Mouse (Mus musculus) olfactory bulb, adult 2 months (tissue): ENCODE results near the gene Pdzrn3. TPM values are rescaled to one million over a fixed set of nuclear protein-coding genes. Genes with fewer than 3 reads are reported as not detected.

Experiments
- H3K27ac ChIP-seq: fragments of 200-500 bp; 2 replicates; pipeline ENCODE4 v1.5.1; 2012; ENCODE audit warnings: low read depth, low read length; ENCODE audit not compliant: insufficient read depth
- H3K4me1 ChIP-seq: fragments of 200-500 bp; 2 replicates; pipeline ENCODE4 v1.6.1; 2012; ENCODE audit warnings: low read length; ENCODE audit not compliant: control insufficient read depth, insufficient read depth
- H3K4me3 ChIP-seq: fragments of 200-500 bp; 2 replicates; pipeline ENCODE4 v1.5.1; 2012; ENCODE audit warnings: mild to moderate bottlenecking, low read depth, low read length, moderate library complexity; ENCODE audit not compliant: insufficient read depth
- CTCF ChIP-seq: fragments of 200-500 bp; IDR thresholded peaks from 2 replicates; pipeline ENCODE4 v1.5.1; 2012; ENCODE audit warnings: low read depth, mild to moderate bottlenecking, low read length, moderate library complexity; ENCODE audit not compliant: insufficient read depth
- POLR2A ChIP-seq: fragments of 200-500 bp; IDR thresholded peaks from 2 replicates; pipeline ENCODE4 v1.6.1; 2012; ENCODE audit warnings: mild to moderate bottlenecking, low read depth, low read length, moderate library complexity; ENCODE audit not compliant: insufficient read depth
- WGBS: fragments of 180-500 bp; shearing (Covaris S2); methylation state at CpG from one replicate; pipeline ENCODE4 v1.1.7; 2018; 5-methylcytosine and 5-hydroxymethylcytosine counted together
- polyA plus RNA-seq: library from polyadenylated mRNA; stranded (reverse); fragments of >200 nt; gene quantifications from 2 replicates; pipeline ENCODE4 v1.2.4, GENCODE M21; 2012; ENCODE audit warnings: low replicate concordance; ENCODE audit not compliant: missing spikeins, insufficient read depth, insufficient read length

The Pdzrn3 gene
- polyA plus RNA-seq, 1 experiment: not detected

DNA sequence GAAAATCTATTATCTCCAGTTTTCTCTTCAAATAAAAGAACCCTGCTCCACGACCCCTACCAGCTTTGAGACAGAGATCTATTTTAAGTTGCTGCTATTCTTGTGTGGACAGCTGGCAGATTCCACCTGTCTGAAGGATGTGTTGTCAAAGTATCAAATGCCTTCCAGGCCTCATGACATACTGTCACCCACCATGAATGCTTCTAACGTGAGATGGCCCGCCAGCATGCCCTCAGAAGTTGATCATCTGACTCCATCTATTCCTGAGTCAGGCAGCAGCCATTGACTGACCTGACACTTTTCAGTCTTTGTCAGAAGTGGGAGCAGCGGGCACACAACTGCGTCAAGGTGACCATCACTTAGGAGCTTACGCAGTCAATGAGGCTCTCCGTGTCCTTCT is 37.6 kb downstream of the Pdzrn3 start:
- Histone ChIP-seq H3K4me1 (no peaks in the 10 kb centered on the region), H3K27ac (no peak overlapping the region), H3K4me3 (no peak overlapping the region)
- 94% methylated on average over 7 of the region's 7 CpGs for WGBS
- TF ChIP-seq POLR2A (no peak), CTCF (no peak)

DNA sequence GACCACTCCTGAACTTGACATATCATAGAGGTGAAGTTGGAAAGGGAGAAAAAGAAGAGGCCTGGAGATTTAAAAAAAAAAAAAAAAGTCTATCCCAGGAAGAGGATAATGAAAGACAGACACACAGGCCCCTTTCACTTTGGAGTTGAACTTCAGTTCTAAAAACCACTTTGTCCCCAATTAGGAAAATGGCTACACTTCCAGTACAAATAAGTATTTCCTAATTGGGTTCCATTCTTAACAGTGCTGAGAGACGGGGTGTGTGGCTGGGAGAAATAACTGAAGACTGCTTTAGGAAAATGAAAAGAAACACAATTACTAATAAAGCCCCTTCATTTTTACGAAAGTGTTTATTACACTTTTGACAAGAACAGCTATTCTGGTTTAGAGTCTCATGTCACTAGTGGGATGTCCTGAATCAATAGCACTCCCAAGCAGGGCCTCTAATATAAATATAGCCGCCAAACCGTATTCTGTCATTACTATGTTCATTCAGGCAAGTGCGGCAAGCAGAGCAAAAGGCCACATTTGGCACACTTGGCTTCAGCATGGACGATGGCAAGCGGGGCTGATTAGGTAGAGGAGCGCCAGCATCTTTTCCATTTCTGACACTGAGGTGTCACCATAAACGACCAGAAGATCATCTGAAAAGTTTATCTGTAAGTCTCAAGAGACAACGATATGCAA is 39.7 kb downstream of the Pdzrn3 start:
- Histone ChIP-seq H3K4me3 (no peak overlapping the region), H3K27ac (no peak overlapping the region), H3K4me1 (no peaks in the 10 kb centered on the region)
- WGBS: 76% methylated on average over 10 of the region's 10 CpGs
- no peak for TF ChIP-seq CTCF
- no peak for TF ChIP-seq POLR2A

DNA sequence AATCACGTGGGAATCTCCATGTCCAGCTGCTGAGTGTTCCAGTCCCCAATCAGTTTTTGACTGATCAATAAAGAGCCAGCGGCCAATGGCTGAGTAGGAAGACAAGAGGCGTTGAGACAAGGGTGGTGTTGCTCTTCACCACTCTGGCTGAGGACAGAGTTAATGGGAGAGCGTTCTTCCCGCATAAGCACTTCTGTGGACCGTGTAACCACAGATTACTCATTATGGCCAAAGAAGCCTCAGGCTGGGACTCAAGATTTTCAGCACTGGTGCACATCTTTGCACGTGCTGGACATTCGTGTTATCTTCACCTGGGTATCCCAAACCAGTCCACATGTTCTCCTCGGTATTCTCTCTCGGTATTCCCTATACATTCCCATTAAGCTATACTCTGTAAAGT is 41.0 kb downstream of the Pdzrn3 start:
- Histone ChIP-seq H3K4me1 (no peaks in the 10 kb centered on the region), H3K4me3 (no peak overlapping the region), H3K27ac (no peak overlapping the region)
- 91% methylated on average over 10 of the region's 10 CpGs for WGBS
- TF ChIP-seq CTCF (no peak), POLR2A (no peak)

DNA sequence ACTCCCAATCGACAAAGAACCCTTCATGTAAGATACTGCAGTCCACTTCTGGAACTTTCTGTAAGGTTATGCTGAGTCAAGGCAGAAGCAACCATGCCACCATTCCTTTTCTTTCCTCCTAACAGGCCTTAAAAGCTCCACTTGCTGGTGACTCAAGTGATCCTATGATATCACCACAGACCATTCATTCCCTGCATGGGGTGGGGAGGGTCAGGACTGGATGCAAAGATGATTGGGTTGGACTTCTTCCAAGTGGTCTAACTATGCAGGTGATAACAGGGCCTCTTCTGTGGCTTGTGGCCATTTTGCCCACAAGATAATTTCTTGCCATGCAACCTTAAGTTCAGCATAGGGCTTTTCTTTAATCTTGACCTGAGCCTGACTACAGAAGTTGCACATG is 42.0 kb downstream of the Pdzrn3 start:
- TF ChIP-seq POLR2A (no peak), CTCF (no peak)
- WGBS: 93% methylated on average over 1 of the region's 1 CpGs
- no peak overlapping the region for H3K27ac ChIP-seq
- no peak overlapping the region for H3K4me3 ChIP-seq
- no peaks in the 10 kb centered on the region for H3K4me1 ChIP-seq

DNA sequence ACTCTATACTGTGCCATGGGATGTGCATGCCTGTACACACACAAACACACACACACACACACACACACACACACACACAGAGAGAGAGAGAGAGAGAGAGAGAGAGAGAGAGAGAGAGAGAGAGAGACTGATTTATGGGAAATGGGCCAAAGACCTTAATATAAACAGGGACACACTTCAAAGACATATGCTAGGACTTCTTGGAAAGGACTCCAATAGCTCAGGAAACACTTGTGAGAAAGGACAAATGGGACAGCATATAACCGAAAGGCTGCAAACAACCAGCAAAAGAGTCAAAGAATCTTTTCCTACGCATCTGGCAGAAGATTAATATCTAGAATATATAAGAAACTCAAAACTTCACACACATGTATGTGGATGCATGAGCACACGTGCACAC is 43.2 kb downstream of the Pdzrn3 start:
- TF ChIP-seq POLR2A (no peak), CTCF (no peak)
- no peaks in the 10 kb centered on the region for H3K4me1 ChIP-seq
- 98% methylated on average over 3 of the region's 3 CpGs for WGBS
- H3K4me3 ChIP-seq: no peak overlapping the region
- no peak overlapping the region for H3K27ac ChIP-seq

DNA sequence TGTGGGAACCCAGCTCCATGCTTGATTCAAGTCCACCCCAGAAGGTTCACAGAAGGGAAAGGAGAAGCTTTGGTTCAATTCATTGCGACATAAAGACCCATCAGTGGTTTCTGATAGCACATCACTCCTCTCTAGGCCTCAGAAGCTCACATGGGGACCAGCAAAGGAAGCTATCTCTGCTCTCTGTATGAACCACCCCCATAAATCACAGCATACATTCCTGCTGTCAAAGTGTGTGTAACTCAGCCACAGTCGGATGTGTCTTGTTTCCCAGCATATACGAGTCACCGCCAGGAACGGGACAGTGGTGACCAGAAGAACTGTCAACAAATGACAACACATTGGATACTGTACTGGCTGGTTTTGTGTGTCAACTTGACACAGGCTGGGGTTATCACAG is 47.3 kb downstream of the Pdzrn3 start:
- TF ChIP-seq CTCF (no peak), POLR2A (no peak)
- WGBS: 96% methylated on average over 5 of the region's 5 CpGs
- Histone ChIP-seq H3K4me3 (no peak overlapping the region), H3K4me1 (0 out of 2 replicates have a peak, but pooled peaks cover 2% of the 10 kb centered on the region), H3K27ac (no peak overlapping the region)

DNA sequence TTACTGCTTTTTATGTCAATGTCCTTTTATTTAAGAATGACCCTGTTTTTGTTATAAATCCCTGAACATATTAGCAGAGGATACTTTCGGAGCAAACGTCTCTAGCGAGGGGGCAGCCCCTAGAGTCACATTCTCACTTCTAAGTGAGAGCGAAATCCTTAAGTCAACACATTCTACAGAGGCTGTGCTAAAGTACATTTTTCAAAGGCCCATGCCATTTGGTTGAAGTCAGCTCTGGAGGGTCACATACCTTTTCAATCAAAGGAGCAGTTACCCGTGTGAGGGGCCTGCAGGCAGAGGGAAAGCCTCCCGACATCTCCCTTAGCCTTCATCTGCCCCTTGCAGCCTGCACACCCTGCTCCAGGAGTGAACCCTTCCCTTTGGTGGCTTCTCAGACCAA is 48.2 kb downstream of the Pdzrn3 start:
- 0 out of 2 replicates have a peak, but pooled peaks cover 2% of the 10 kb centered on the region for H3K4me1 ChIP-seq
- 88% methylated on average over 6 of the region's 6 CpGs for WGBS
- no peak overlapping the region for H3K4me3 ChIP-seq
- no peak overlapping the region for H3K27ac ChIP-seq
- no peak for TF ChIP-seq CTCF
- no peak for TF ChIP-seq POLR2A

DNA sequence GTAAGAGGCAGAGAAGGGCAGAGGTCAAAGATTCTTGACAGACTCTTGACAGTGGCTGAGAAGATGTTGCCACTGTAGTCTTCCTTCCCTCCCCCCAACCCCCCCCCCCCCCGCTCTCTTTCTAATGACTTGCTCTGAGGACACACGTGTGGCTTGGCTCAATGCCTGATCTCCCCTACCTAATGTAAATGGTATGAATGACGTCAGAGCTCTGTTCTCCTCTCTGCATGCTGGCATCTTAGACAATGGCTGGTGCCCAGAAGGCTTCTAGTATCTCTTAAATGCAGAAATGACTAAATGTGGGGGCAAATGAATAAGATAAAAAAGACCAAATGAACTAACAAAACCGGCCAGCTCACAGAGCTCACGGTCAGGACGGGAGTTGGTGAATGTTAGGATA is 49.2 kb downstream of the Pdzrn3 start:
- 42% methylated on average over 6 of the region's 6 CpGs for WGBS
- TF ChIP-seq POLR2A (no peak), CTCF (no peak)
- Histone ChIP-seq H3K4me3 (no peak overlapping the region), H3K4me1 (0 out of 2 replicates have a peak, but pooled peaks cover 2% of the 10 kb centered on the region), H3K27ac (no peak overlapping the region)

DNA sequence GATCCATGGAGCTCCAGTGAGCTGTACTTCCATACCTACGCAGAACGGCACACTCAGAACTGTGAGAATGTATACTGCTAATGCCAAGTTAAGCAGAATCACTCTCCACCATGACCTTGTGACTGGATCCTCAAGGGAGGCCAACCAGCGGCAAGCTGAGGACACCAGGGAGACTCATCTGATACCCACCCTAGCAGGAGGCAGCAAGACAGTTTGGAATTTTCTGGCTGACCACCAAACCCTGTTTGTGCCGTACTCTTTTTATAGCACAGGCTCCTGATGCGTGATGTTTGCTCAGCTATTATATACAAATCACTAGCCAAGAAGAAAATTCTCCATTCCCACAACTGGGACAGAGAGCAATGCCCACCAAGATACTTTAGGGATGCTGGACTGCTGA is 50.0 kb downstream of the Pdzrn3 start:
- TF ChIP-seq POLR2A: no peak
- TF ChIP-seq CTCF: no peak
- no peak overlapping the region for H3K27ac ChIP-seq
- 0 out of 2 replicates have a peak, but pooled peaks cover 2% of the 10 kb centered on the region for H3K4me1 ChIP-seq
- WGBS: 72% methylated on average over 5 of the region's 5 CpGs
- H3K4me3 ChIP-seq: no peak overlapping the region

DNA sequence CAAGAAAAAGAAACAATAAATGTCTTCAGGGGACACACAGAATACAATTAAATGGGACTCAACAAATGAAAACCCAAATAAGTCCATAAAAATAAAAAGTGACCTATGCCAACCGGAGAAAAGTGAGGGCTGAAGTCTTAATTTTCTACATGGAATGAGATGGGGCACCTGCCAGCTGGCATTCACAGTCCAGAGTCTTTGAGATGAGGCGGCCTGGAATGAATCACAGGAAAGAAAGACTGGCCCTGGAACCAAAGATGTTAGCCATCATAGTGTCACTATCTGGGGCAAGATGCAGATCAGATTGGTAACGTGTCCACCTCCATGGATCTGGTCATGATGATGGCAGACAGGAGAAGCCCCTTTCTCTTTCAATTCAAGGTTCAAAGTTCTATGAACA is 50.5 kb downstream of the Pdzrn3 start:
- WGBS: 80% methylated on average over 3 of the region's 3 CpGs
- Histone ChIP-seq H3K4me3 (no peak overlapping the region), H3K4me1 (0 out of 2 replicates have a peak, but pooled peaks cover 2% of the 10 kb centered on the region), H3K27ac (no peak overlapping the region)
- TF ChIP-seq POLR2A (no peak), CTCF (no peak)
